Mouse (Mus musculus) megakaryocyte, embryonic 14.5 days (primary cell): Measurements from ENCODE around the gene Tmem178b.

Source experiments
- FLI1 ChIP-seq: IDR thresholded peaks from 2 replicates; pipeline ENCODE4 v1.6.1; 2012; ENCODE audit warnings: low read length, inconsistent platforms, mixed read lengths
- GATA1 ChIP-seq: IDR thresholded peaks from 3 replicates; pipeline ENCODE4 v1.6.1; 2012; ENCODE audit warnings: mixed read lengths, low read length, inconsistent platforms, borderline replicate concordance

DNA sequence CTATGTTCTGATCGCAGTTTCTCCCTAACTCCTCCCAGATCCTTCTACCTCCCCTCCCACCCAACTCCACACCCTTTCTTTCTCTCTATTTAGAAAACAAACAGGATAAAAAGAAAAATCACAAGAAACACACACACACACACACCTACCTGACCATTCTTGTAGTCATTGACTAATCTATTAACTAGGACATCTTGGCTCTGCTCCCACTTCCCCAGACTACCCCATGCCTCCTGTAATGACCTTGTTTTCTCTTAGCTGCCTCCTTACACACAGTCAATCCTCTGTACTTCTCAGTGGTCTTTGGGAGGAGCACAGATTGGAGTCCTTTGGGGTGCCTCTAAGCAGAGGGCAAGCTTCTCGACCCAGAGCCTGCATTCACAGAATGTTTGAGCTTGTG lies 367.6 kb downstream of the Tmem178b start:
- TF ChIP-seq GATA1 (no peak), FLI1 (no peak)
